Mouse (Mus musculus) ES-E14 (cell line): Measurements from ENCODE around the gene Npm3.

ENCODE experiments used
- CHD2 ChIP-seq: IDR thresholded peaks from 2 replicates; pipeline ENCODE4 v1.6.1; 2014; ENCODE audit warnings: mild to moderate bottlenecking, low read depth, low read length, inconsistent platforms
- HCFC1 ChIP-seq: IDR thresholded peaks from 2 replicates; pipeline ENCODE4 v1.6.1; 2012; ENCODE audit warnings: low read length, inconsistent platforms, borderline replicate concordance; ENCODE audit not compliant: insufficient read depth
- MAFK ChIP-seq: IDR thresholded peaks from 2 replicates; pipeline ENCODE4 v1.6.1; 2014; ENCODE audit warnings: mild to moderate bottlenecking, low read depth, low read length, inconsistent platforms; ENCODE audit not compliant: insufficient read depth
- ZC3H11A ChIP-seq: IDR thresholded peaks from 2 replicates; pipeline ENCODE4 v1.6.1; 2012; ENCODE audit warnings: low read depth, mild to moderate bottlenecking, inconsistent platforms, low read length, borderline replicate concordance
- ZNF384 ChIP-seq: IDR thresholded peaks from 2 replicates; pipeline ENCODE4 v1.6.1; 2012; ENCODE audit warnings: low read depth, low read length, inconsistent platforms

DNA sequence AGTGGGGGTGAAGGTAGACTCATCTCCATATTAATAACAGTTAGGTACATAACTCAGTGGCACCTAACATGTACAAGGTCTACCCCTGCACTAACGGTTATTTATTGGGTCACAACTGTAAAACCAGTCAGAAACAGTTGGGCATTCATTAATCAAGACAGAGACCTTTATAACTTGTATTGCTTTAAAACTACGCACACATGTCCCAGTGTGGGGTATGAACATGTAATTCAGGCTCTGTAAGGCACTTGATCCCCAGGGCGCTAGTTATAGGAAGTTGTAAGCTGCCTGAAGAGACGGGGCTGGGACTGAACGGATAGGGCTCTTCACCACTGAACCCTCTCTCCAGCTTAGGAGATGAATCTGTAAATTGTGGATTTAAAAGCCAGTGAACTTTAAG, 9.3 kb upstream of the Npm3 start:
- TF ChIP-seq MAFK (no peak), CHD2 (no peak), ZC3H11A (no peak), HCFC1 (no peak), ZNF384 (no peak)
